Mouse (Mus musculus) heart, adult 10 weeks (tissue): ENCODE measurements around the gene Mup15. TPM values are rescaled to one million over a fixed set of nuclear protein-coding genes. Genes with fewer than 3 reads are reported as not detected.

ENCODE experiments used
- polyA plus RNA-seq: library from polyadenylated mRNA; stranded (reverse); fragments of 350-450 nt; fragmentation: Illumina TruSeq; extraction: RNeasy Lipid Tissue Mini Kit (QIAGEN cat#74804); gene quantifications from one replicate; pipeline ENCODE4 v1.2.3, GENCODE M21; 2014; ENCODE audit warnings: low read depth, low replicate concordance

The Mup15 gene
- 0.76 TPM for polyA plus RNA-seq

GRCm38 (mm10) chr4:61439643-61440042, at the start of gene Mup15:
TSS of gene Mup15 (minus strand) at chr4:61439743.

Other genes with a start within 250 kb of the Mup15 start
- not detected for gene Mup13, start 211.5 kb downstream of the Mup15 start, polyA plus RNA-seq
- 3.4 TPM for gene Mup14, start 135.7 kb downstream of the Mup15 start, polyA plus RNA-seq
- not detected for gene Mup16, start 79.8 kb upstream of the Mup15 start, polyA plus RNA-seq
- not detected for gene Mup17, start 156.1 kb upstream of the Mup15 start, polyA plus RNA-seq
- not detected for gene Mup18, start 234.4 kb upstream of the Mup15 start, polyA plus RNA-seq